Mouse (Mus musculus): ENCODE measurements around the gene Prm1.
"Not testable (repeated sequence)": the region's sequence is repeated elsewhere in the genome, so short reads cannot be mapped to it uniquely, and the experiment has no call there.

Gene Prm1

GRCm38 (mm10) chr16:10805789-10806527 is at the start of gene Prm1:
Prm1 (minus strand) TSS chr16:10805839.
- no peak for DNase-seq (ENCODE audit: low read depth, low spot score)

- not testable (repeated sequence) for DNase-seq (ENCODE audit: low read depth, low spot score)
These were observed 46.6 kb upstream of the Prm1 start for GRCm38 (mm10) chr16:10852216-10852615.

GRCm38 (mm10) chr16:10850905-10851304 is 45.3 kb upstream of the Prm1 start:
- DNase-seq (ENCODE audit: low read depth, low spot score), result no peak

- no peak for DNase-seq (ENCODE audit: low read depth, low spot score)
These were observed 44.6 kb upstream of the Prm1 start for GRCm38 (mm10) chr16:10849965-10850861.

GRCm38 (mm10) chr16:10846503-10846902 is 40.9 kb upstream of the Prm1 start:
- peak; percentile 47 for DNase-seq (ENCODE audit: low read depth, low spot score)

GRCm38 (mm10) chr16:10845952-10846351 is 40.3 kb upstream of the Prm1 start:
- DNase-seq (ENCODE audit: low read depth, low spot score), result no peak

GRCm38 (mm10) chr16:10844319-10844670 is 38.7 kb upstream of the Prm1 start:
- DNase-seq (ENCODE audit: low read depth, low spot score), result no peak

GRCm38 (mm10) chr16:10843486-10844318 is 38.1 kb upstream of the Prm1 start:
- DNase-seq (ENCODE audit: low read depth, low spot score), result no peak

- DNase-seq (ENCODE audit: low read depth, low spot score), result no peak
These were observed 36.7 kb upstream of the Prm1 start for GRCm38 (mm10) chr16:10842282-10842855.

GRCm38 (mm10) chr16:10840018-10840417 is 34.4 kb upstream of the Prm1 start:
- DNase-seq (ENCODE audit: low read depth, low spot score), result no peak

- no peak for DNase-seq (ENCODE audit: low read depth, low spot score)
These were observed 33.0 kb upstream of the Prm1 start for GRCm38 (mm10) chr16:10838487-10839245.

GRCm38 (mm10) chr16:10837903-10838302 is 32.3 kb upstream of the Prm1 start:
- no peak for DNase-seq (ENCODE audit: low read depth, low spot score)

GRCm38 (mm10) chr16:10837250-10837649 is 31.6 kb upstream of the Prm1 start:
- no peak for DNase-seq (ENCODE audit: low read depth, low spot score)

GRCm38 (mm10) chr16:10836388-10836787 is 30.7 kb upstream of the Prm1 start:
- DNase-seq (ENCODE audit: low read depth, low spot score), result no peak

- peak; percentile 55 for DNase-seq (ENCODE audit: low read depth, low spot score)
These were observed 29.4 kb upstream of the Prm1 start, which contains the start of gene Rmi2 for GRCm38 (mm10) chr16:10834911-10835587. Rmi2 (plus strand) TSS chr16:10835059.

- DNase-seq (ENCODE audit: low read depth, low spot score), result no peak
These were observed 28.9 kb upstream of the Prm1 start for GRCm38 (mm10) chr16:10834542-10834910.

GRCm38 (mm10) chr16:10828461-10828805 is 22.8 kb upstream of the Prm1 start:
- DNase-seq (ENCODE audit: low read depth, low spot score), result no peak

- DNase-seq (ENCODE audit: low read depth, low spot score), result no peak
These were observed 22.3 kb upstream of the Prm1 start for GRCm38 (mm10) chr16:10827766-10828460.

GRCm38 (mm10) chr16:10827269-10827668 is 21.6 kb upstream of the Prm1 start:
- DNase-seq (ENCODE audit: low read depth, low spot score), result no peak

GRCm38 (mm10) chr16:10825840-10826239 is 20.2 kb upstream of the Prm1 start:
- no peak for DNase-seq (ENCODE audit: low read depth, low spot score)
